Mouse (Mus musculus) bone marrow, adult 2 months (tissue): ENCODE results near the gene Zpbp. TPM values are rescaled to one million over a fixed set of nuclear protein-coding genes. Genes with fewer than 3 reads are reported as not detected.

Source experiments
- H3K27ac ChIP-seq: fragments of 200-500 bp; 2 replicates; pipeline ENCODE4 v1.5.1; 2012; ENCODE audit warnings: low read depth, mild to moderate bottlenecking, control low read depth, inconsistent platforms, low read length; ENCODE audit not compliant: control insufficient read depth, poor library complexity, insufficient read depth
- H3K4me1 ChIP-seq: fragments of 200-500 bp; 2 replicates; pipeline ENCODE4 v1.6.1; 2011; ENCODE audit warnings: low read length; ENCODE audit not compliant: control insufficient read depth, insufficient read depth
- H3K4me3 ChIP-seq: fragments of 200-500 bp; replicated peaks from 2 replicates; pipeline ENCODE3; 2011; ENCODE audit warnings: mild to moderate bottlenecking, low read depth, low read length, control low read depth; ENCODE audit not compliant: control insufficient read depth
- CTCF ChIP-seq: fragments of 200-500 bp; IDR thresholded peaks from 2 replicates; pipeline ENCODE4 v1.5.1; 2011; ENCODE audit warnings: low read length, control low read depth; ENCODE audit not compliant: control insufficient read depth, insufficient read depth
- POLR2A ChIP-seq: fragments of 200-500 bp; IDR thresholded peaks from 2 replicates; pipeline ENCODE4 v1.6.1; 2011; ENCODE audit warnings: low read depth, mild to moderate bottlenecking, control low read depth, low read length, borderline replicate concordance; ENCODE audit not compliant: control insufficient read depth
- WGBS: fragments of 180-500 bp; shearing (Covaris S2); methylation state at CpG from one replicate; pipeline ENCODE4 v1.1.7; 2018; 5-methylcytosine and 5-hydroxymethylcytosine counted together
- polyA plus RNA-seq: library from polyadenylated mRNA; stranded (reverse); fragments of >200 nt; gene quantifications from 2 replicates; pipeline ENCODE4 v1.2.4, GENCODE M21; 2011; ENCODE audit warnings: low replicate concordance; ENCODE audit not compliant: missing spikeins, insufficient read depth, insufficient read length

The Zpbp gene
- polyA plus RNA-seq, 1 experiment, result not detected

DNA sequence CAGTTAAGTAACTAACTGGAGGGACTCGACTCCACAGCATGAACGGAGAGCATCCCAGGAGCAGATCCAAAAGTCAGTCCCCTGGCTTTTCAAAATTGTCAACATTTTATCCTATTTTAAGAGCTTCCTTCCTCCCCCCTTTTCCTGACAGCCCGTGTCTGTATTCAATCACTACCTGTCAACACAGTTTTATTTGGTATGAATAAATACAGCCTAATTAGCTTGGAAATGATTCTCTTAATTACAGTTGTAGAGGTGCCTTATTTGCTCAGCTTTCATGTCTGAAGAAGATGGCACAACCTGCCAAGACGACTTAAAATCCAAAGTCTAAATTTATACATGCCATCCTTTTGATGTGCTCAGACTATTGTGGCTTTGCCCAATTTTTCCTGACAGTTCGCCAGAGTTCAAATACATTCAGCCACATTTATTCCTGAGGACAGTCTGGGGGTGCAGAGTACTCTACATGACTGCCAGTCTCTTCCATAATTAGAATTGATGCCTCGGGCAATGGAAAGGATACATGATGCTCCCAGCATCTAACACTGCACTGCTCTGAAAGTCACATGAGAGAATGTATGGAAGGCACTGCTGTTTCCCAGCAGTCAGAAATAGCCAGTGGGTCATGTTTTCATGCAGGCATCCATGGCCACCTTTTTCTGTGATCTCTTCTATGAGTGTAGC, 219.4 kb downstream of the Zpbp start:
- H3K4me3 ChIP-seq, result no peak overlapping the region
- no peak for TF ChIP-seq CTCF
- no peak for TF ChIP-seq POLR2A
- 54% methylated on average over 6 of the region's 6 CpGs for WGBS

DNA sequence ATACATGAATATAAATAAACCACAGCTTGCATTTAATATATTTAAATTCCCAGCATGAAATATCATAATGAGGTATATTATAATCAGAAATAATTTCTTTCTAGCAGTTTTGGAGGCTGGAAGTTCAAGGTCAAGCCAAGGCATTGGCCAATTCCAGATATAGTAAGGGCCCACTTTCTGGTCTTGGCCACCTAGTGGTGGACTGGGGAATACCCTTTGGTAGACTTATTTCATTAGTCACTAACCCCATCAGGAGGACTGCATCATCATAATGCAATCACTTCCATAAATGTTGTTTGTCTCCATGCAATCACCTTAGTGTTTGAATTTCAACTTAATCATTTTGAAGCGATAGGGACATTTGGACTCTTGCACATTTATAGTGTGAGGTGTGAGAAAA, 222.9 kb downstream of the Zpbp start:
- TF ChIP-seq POLR2A (no peak), CTCF (no peak)
- Histone ChIP-seq H3K4me1 (no peaks in the 10 kb centered on the region), H3K4me3 (no peak overlapping the region), H3K27ac (no peak overlapping the region)
- 65% methylated on average over 1 of the region's 1 CpGs for WGBS

More for the DNA sequence above, 219.4 kb downstream of the Zpbp start:
- H3K4me1 ChIP-seq, result no peaks in the 10 kb centered on the region
- no peak overlapping the region for H3K27ac ChIP-seq

Other genes with a start within 250 kb of the Zpbp start
- 1.4 and 1.7 TPM in 2 replicates for gene Spata48, start 314 bp downstream of the Zpbp start, polyA plus RNA-seq
- gene 4930512M02Rik, start 165.4 kb upstream of the Zpbp start, polyA plus RNA-seq, result not detected in 2 replicates
- gene Ikzf1, start 222.6 kb upstream of the Zpbp start, polyA plus RNA-seq, result 32.8 and 38.1 TPM in 2 replicates